Mouse (Mus musculus) forebrain, embryonic 12.5 days (tissue): ENCODE measurements at regions not wholly inside any gene's neighbourhood (a gene's known extent, or its start where the extent isn't known, plus 50 kb on each side); places are given as distances from the start of the nearest gene placed in this dataset.
A peak's percentile ranks its signal among the peaks of the same experiment; 100 is the strongest.

Experiments used
- ATAC-seq: fragments of 200-750 bp; cut with Nextera tagmentation; 2 replicates; pipeline ENCODE4 v1.8.0; 2017; ENCODE audit warnings: moderate TSS enrichment; ENCODE audit not compliant: low FRiP score
- H3K27ac ChIP-seq: fragments of 300-500 bp; sonication (generic); 2 replicates; pipeline ENCODE4 v1.5.1; 2016; ENCODE audit warnings: mild to moderate bottlenecking
- H3K27me3 ChIP-seq: fragments of 300-500 bp; sonication (generic); 2 replicates; pipeline ENCODE4 v1.6.1; 2016; ENCODE audit warnings: mild to moderate bottlenecking
- H3K36me3 ChIP-seq: fragments of 300-500 bp; sonication (generic); replicated peaks from 2 replicates; pipeline ENCODE4 v1.6.1; 2016; ENCODE audit warnings: mild to moderate bottlenecking
- H3K4me1 ChIP-seq: fragments of 300-500 bp; sonication (generic); 2 replicates; pipeline ENCODE4 v1.6.1; 2016
- H3K4me2 ChIP-seq: fragments of 300-500 bp; sonication (generic); 2 replicates; pipeline ENCODE4 v1.6.1; 2016; ENCODE audit warnings: mild to moderate bottlenecking, moderate library complexity
- H3K4me3 ChIP-seq: fragments of 300-500 bp; sonication (generic); replicated peaks from 2 replicates; pipeline ENCODE4 v1.5.1; 2016; ENCODE audit warnings: mild to moderate bottlenecking
- H3K9ac ChIP-seq: fragments of 300-500 bp; sonication (generic); 2 replicates; pipeline ENCODE4 v1.6.1; 2016; ENCODE audit warnings: mild to moderate bottlenecking
- H3K9me3 ChIP-seq: fragments of 300-500 bp; sonication (generic); 2 replicates; pipeline ENCODE4 v1.6.1; 2016
- WGBS: fragments of 180-500 bp; shearing (Covaris S2); methylation state at CpG from one replicate; pipeline ENCODE4 v1.1.7; 2016; 5-methylcytosine and 5-hydroxymethylcytosine counted together

DNA sequence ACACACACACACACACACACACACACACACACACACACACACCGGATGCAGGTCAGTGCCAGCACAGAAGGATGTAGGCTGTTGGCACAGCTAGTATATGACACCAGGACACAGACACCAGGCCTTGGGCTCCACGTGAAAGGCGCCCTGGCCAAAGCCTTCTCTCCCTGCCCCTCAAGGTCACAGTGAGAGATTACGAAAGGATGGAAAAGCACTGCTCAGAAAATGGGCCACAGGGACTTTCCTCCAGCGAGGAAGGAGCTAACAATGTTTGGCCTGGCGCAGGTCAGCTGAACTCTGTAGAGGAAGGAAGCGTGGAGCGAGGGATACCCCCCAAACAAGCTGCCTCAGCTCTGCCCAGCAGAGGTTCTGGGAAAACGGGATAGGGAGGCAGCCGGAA lies 161.0 kb downstream of the Ly86 start:
- Histone ChIP-seq H3K4me2 (no peak overlapping the region), H3K36me3 (no peaks in the 10 kb centered on the region), H3K27me3 (0 out of 2 replicates have a peak, but pooled peaks cover 3% of the 10 kb centered on the region), H3K4me3 (no peak overlapping the region), H3K4me1 (peaks cover 20% of the 10 kb centered on the region), H3K27ac (no peak overlapping the region), H3K9me3 (no peaks in the 10 kb centered on the region), H3K9ac (no peak overlapping the region)
- no peak for ATAC-seq
- WGBS = 73% methylated on average over 10 of the region's 10 CpGs

DNA sequence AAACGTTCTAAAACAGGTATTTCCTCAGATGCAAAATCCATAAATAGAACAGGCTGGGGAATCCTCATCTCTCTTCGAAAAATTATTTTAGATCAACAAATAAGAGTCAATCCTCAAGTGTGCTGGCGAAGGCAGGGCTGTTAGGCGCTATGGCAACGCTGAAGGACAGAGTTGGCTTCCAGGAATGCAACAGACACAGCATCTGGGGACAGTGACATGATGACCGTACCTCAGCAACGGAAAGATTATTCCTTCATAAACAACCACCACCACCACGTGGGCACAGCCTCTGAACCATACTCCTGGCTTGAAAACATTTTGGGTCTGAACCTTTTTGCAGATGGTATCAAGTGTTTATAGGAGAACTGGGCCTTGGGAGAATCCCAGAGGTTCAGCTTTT lies 161.7 kb downstream of the Ly86 start:
- Histone ChIP-seq H3K27me3 (0 out of 2 replicates have a peak, but pooled peaks cover 3% of the 10 kb centered on the region), H3K4me1 (peaks cover 20% of the 10 kb centered on the region), H3K36me3 (no peaks in the 10 kb centered on the region), H3K4me3 (no peak overlapping the region), H3K9ac (no peak overlapping the region), H3K9me3 (no peaks in the 10 kb centered on the region), H3K27ac (no peak overlapping the region), H3K4me2 (no peak overlapping the region)
- 76% methylated on average over 8 of the region's 8 CpGs for WGBS
- ATAC-seq = no peak

DNA sequence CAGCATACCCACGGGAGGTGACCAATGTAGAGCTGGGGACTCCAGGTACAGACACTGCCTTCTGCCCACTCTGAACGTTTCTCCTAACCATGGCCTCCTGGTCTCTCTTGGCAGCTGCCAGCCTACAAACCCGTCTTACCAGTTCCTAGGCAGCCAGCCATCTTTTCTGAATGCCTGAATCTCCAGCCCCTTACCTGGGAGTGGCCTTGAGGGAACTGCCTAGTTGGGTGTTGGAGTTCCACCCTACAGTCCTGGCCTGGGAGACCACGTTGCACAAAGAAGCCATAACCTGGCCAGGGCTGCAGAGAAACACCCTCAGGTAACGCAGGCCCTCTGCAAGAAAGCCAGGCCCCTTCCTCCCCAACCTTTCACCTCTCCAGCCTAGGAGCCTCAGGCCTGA lies 162.1 kb downstream of the Ly86 start:
- H3K4me1 ChIP-seq = peaks cover 20% of the 10 kb centered on the region
- no peak overlapping the region for H3K4me3 ChIP-seq
- ATAC-seq = no peak
- H3K27me3 ChIP-seq = 0 out of 2 replicates have a peak, but pooled peaks cover 3% of the 10 kb centered on the region
- no peaks in the 10 kb centered on the region for H3K36me3 ChIP-seq
- H3K9me3 ChIP-seq = no peaks in the 10 kb centered on the region
- no peak overlapping the region for H3K27ac ChIP-seq
- 69% methylated on average over 5 of the region's 5 CpGs for WGBS
- no peak overlapping the region for H3K4me2 ChIP-seq
- no peak overlapping the region for H3K9ac ChIP-seq

DNA sequence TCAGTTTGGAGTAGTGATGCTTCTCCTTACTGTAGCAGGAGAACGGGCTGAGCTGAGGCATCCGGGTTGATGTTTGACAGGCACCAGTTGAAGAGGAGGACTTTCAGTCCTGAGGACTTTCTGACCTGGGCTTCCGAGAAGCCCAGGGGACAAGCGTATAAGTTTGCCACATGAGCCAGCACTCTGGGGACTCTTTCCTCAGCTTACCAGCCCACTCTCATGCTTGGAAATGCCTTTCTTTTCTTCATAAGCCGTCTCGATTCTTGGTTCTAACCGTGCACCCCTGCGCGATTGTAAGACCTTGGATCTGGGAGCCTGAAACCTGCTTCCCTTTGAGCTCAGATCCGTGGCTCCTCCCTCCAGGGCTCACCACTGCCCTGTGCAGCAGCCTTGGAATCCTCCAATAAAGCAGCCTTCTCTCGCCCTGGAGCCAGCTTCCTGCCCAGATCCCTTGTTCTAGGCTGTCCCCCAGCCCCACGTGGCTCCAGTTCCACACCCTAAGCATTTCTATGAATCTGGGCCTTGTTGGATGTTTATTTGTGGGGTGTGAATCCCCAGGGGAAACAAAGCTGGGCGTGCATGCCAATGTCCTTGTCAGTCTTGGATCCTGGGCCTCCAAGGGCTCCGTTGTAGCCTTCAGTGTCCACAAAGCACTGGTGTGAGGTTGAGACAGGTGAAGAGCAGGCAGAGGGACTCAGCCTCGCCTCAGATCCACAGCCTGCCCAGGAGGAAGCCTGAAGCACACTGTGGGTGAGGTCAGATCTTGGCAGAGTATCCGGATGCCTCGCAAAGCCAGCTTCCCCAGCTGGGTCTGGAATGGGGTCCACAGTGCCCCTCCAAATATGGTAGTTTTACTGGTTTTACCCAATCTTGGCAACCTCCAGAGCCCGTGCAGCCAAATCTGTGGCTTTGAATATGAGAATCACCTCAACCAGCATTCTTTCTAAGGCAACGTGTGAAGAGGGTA lies 163.7 kb downstream of the Ly86 start:
- Histone ChIP-seq H3K27ac (peak overlapping the region; percentile 42; the same call in 1 of the 2 replicates), H3K9ac (no peak overlapping the region), H3K27me3 (no peaks in the 10 kb centered on the region), H3K36me3 (no peaks in the 10 kb centered on the region), H3K4me3 (no peak overlapping the region), H3K9me3 (no peaks in the 10 kb centered on the region), H3K4me2 (no peak overlapping the region; the same call in 1 of the 2 replicates), H3K4me1 (peaks cover 26% of the 10 kb centered on the region)
- ATAC-seq = no peak
- WGBS = 57% methylated on average over 19 of the region's 19 CpGs

DNA sequence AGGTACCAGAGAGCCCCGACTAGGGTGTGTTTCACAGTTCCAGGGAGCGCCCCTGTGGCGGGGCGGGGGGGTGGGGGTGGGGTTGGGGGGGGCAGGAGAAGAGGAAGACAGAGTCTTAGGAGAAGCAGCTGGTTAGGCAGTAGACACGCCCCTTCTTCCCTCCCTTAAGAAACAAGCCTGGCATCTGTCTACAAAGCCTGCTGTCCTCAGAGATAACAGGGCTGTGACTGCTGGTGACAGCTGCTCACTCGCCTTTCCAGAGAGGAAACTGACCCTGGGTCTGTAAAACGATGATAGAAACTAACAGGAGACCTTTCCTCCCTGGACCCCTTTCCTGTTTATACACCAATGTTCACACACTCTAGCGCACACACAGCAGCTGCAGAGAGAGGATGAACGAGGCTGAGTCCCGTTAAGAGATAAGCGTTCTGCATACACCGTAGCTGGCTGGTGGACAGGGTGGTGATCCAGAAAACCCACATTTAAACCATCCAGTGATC lies 164.4 kb downstream of the Ly86 start:
- no peaks in the 10 kb centered on the region for H3K36me3 ChIP-seq
- no peak overlapping the region for H3K4me3 ChIP-seq
- H3K4me1 ChIP-seq = peaks cover 33% of the 10 kb centered on the region
- no peak overlapping the region for H3K9ac ChIP-seq
- no peaks in the 10 kb centered on the region for H3K9me3 ChIP-seq
- peak overlapping the region; percentile 42; the same call in 1 of the 2 replicates for H3K27ac ChIP-seq
- 46% methylated on average over 10 of the region's 12 CpGs for WGBS
- H3K27me3 ChIP-seq = no peaks in the 10 kb centered on the region
- H3K4me2 ChIP-seq = no peak overlapping the region
- 0 out of 2 replicates have a peak, but pooled peaks have one; percentile 39 for ATAC-seq

DNA sequence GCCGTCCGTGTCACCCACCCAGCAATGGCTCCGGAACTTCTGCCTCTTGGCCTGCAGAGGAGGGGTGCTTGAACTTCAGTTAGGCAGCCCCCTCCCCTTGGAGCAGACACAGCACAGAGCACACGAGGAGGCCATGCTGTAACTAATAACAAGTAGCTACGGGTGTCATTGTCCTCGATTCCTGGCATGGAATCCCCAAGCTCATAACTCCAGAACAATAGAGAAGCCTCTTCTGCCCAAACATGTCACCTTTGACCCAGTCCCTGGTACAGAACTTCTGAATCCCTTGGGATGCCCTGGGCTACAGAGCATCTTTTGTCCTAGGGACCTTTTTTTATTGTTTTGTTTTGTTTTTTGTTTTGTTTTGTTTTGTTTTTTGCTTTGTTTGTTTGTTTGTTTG lies 165.5 kb downstream of the Ly86 start:
- H3K4me1 ChIP-seq = peaks cover 39% of the 10 kb centered on the region
- H3K27me3 ChIP-seq = no peaks in the 10 kb centered on the region
- no peak overlapping the region for H3K27ac ChIP-seq
- WGBS = 86% methylated on average over 6 of the region's 6 CpGs
- no peak overlapping the region for H3K9ac ChIP-seq
- H3K4me3 ChIP-seq = no peak overlapping the region
- H3K4me2 ChIP-seq = no peak overlapping the region
- ATAC-seq = no peak
- H3K36me3 ChIP-seq = no peaks in the 10 kb centered on the region
- H3K9me3 ChIP-seq = no peaks in the 10 kb centered on the region

DNA sequence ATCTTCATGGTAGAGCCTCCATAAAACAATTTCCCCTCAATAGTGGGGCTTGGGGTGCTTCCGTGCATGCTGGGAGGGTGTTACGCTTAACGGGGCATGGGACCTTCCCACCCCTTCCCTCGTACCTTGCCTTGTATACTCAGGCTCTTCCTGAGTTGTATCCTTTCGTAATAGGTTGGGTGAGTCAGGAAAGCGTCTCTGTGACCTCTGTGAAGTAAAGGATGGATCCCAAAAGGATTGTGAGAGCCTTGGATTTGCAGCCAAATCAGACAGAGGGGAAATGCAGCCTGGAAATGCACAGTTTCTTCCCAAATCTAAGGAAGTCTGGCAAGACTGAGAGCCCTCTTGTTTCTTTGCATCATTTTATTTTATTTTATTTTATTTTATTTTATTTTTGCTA lies 166.0 kb downstream of the Ly86 start:
- Histone ChIP-seq H3K9me3 (no peaks in the 10 kb centered on the region), H3K27me3 (no peaks in the 10 kb centered on the region), H3K4me3 (no peak overlapping the region), H3K36me3 (no peaks in the 10 kb centered on the region), H3K4me2 (no peak overlapping the region), H3K4me1 (peaks cover 36% of the 10 kb centered on the region), H3K9ac (no peak overlapping the region), H3K27ac (no peak overlapping the region)
- WGBS = 84% methylated on average over 6 of the region's 6 CpGs
- ATAC-seq = no peak

DNA sequence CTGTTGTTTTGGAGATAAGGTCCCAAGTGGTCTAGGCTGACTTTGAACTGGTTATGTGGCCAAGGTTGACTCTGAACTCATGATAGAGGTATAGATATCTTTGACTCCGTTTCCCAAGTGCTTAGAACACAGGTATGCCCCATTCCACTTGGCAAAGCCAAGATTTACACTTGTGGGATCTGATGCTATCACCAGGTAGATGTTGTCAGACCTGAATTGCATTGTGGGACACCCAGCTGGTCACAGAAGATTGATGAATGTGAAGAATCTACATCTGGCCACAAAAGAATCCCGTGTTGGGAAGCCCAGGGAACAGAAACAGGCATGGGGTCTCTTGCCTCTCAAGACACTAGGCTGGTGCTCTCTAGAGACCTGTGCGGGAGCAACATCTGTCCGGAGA lies 166.4 kb downstream of the Ly86 start:
- WGBS = 83% methylated on average over 4 of the region's 4 CpGs
- no peak for ATAC-seq
- H3K27ac ChIP-seq = no peak overlapping the region

DNA sequence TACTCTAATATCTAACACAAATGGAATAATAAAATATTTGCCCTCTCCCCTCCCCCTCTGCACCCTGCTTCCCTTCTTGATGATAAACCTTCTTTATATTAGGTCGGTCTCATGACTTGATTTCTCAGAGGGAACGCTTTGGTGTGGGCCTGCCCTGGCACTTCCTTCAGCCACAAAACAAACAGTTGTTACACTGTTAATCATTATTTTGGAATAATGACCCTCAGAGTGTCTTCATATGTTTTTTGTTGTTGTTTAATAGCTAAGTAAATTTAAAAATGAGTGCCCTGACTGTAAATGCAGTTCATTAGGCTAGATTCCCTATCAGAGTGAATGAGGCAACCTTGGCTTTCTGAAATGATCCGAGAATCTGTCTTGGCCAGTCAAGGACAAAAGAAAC lies 167.8 kb downstream of the Ly86 start:
- Histone ChIP-seq H3K9ac (no peak overlapping the region), H3K4me3 (no peak overlapping the region), H3K4me1 (peaks cover 46% of the 10 kb centered on the region), H3K27ac (no peak overlapping the region), H3K9me3 (no peaks in the 10 kb centered on the region), H3K36me3 (no peaks in the 10 kb centered on the region), H3K4me2 (no peak overlapping the region), H3K27me3 (no peaks in the 10 kb centered on the region)
- ATAC-seq = no peak
- WGBS = 78% methylated on average over 3 of the region's 3 CpGs

More for the DNA sequence above, 166.4 kb downstream of the Ly86 start:
- Histone ChIP-seq H3K4me3 (no peak overlapping the region), H3K4me1 (peaks cover 35% of the 10 kb centered on the region), H3K4me2 (no peak overlapping the region), H3K9ac (no peak overlapping the region), H3K9me3 (no peaks in the 10 kb centered on the region), H3K27me3 (no peaks in the 10 kb centered on the region), H3K36me3 (no peaks in the 10 kb centered on the region)

DNA sequence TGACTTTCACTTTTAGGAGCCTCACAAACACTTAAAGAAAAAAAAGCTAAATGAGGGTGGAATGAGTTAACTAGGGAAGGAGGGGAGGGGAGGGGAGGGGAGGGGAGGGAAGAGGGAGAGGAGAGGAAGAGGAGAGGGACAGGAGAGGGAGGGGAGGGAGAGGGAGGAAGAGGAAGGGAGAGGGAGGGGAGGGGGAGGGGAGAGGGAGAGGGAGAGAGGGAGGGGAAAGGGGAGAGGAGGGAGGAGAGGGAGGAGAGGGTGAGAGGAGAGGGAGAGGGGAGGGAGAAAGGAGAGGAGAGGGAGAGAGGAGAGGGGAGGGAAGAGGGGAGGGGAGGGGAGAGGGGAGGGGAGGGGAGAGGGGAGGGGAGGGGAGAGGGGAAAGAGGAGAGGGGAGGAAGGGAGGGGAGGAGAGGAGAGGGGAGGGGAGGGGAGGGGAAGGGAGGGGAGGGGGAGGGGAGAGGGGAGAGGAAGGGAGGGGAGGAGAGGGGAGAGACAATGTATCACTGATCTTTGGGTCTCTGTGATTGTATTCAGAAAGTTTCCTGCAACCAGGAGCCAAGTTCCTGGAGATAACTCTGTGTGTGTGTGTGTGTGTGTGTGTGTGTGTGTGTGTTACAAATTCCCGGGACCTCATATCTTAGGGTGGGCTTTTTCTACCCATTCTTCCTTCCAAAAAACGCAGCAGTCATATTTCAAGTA lies 168.3 kb downstream of the Ly86 start:
- Histone ChIP-seq H3K4me1 (peaks cover 46% of the 10 kb centered on the region), H3K27ac (peak overlapping the region; percentile 89), H3K4me2 (peak overlapping the region; percentile 44), H3K27me3 (no peaks in the 10 kb centered on the region), H3K4me3 (no peak overlapping the region), H3K9ac (no peak overlapping the region), H3K36me3 (no peaks in the 10 kb centered on the region), H3K9me3 (no peaks in the 10 kb centered on the region)
- WGBS = 41% methylated on average over 2 of the region's 2 CpGs
- ATAC-seq = peak; percentile 0; the same call in 1 of the 2 replicates

DNA sequence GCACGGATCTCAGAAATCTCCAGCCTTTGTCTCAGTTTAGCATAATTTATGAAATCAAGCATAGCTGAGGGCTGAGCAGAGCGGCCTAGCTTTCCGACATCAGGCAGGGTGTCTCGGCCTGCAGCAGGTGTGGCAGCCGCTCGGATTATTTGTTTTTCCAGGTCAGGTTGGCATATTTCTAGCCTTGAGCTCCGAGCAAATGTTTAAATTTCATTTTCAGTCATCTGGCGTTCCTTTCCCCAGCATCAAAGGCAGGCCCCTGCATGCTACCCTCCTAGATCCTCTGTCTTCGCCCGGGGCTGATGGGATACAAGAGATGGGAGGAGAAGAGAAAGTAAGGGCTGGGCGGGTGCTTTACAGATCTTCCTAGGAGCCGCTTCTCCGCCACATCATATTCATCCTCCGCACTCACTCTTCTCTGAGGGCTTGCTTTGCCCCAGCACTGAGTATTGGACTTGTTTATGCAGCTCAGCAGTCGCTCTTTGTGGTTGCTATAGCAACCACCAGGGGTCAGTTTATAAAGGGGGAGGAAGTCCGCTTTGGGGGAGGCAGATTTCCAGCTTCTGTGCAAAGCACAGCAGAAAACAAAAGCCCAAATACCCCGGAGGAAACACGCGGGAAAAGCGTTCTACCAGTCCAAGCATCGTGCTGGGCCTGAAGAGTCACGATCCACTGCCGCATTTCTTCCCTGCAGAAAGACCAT lies 169.0 kb downstream of the Ly86 start:
- Histone ChIP-seq H3K4me1 (peaks cover 41% of the 10 kb centered on the region), H3K4me3 (no peak overlapping the region; the same call in 1 of the 2 replicates), H3K9me3 (no peaks in the 10 kb centered on the region), H3K27me3 (no peaks in the 10 kb centered on the region), H3K36me3 (no peaks in the 10 kb centered on the region), H3K27ac (peak overlapping the region; percentile 89), H3K4me2 (peak overlapping the region; percentile 44), H3K9ac (no peak overlapping the region)
- 7% methylated on average over 23 of the region's 23 CpGs for WGBS
- peak; percentile 81 for ATAC-seq
